Mouse (Mus musculus): ENCODE measurements around the gene Acly.

DNA sequence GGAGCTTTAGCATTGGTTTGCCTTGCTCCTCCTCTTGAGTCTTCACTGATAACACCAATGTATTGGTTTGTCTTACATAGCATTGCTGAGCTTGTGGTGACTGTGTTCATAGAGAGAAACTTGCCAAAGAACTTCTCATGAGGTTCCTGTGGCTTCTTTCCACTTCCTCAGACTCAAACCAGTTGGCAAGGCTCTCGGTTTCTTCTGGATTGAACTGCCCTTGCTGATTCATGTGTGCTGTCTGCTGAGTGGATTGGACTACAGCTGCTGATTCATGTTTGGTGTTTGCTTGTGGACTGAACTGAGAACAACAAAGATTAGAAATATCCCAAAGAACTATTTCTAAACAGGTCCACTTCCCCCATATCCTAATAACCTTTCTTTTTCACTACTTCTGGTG lies 8.2 kb upstream of the Acly start:
- TF ChIP-seq POLR2A (IDR thresholded peaks at IDR 0.05; ENCODE audit: low read depth, low read length) = no peak
- TF ChIP-seq CTCF (IDR thresholded peaks at IDR 0.05; ENCODE audit: extremely low read depth, insufficient read depth, insufficient read length, insufficient replicate concordance) = no peak
